Mouse (Mus musculus) CH12.LX (cell line): ENCODE data around the gene Klhl12. TPM values are rescaled to one million over a fixed set of nuclear protein-coding genes. Genes with fewer than 3 reads are reported as not detected.

Source experiments
- DNase-seq: peaks from one replicate; pipeline ENCODE4 v3.0.0-alpha.2; 2013; ENCODE audit errors: extremely low read depth
- H3K27ac ChIP-seq: 2 replicates; pipeline ENCODE4 v1.5.1; 2012; ENCODE audit warnings: low read depth, mild to moderate bottlenecking, control low read depth, moderate library complexity; ENCODE audit not compliant: insufficient read depth
- H3K27me3 ChIP-seq: replicated peaks from 2 replicates; pipeline ENCODE3; 2012; ENCODE audit warnings: inconsistent platforms
- H3K36me3 ChIP-seq, 2 experiments: replicated peaks in 1 of 2; 2 replicates each; pipeline versions ENCODE3 to v1.6.1; 2012; ENCODE audit warnings: inconsistent platforms in 1 of 2, low read length in 1 of 2, mild to moderate bottlenecking in 1 of 2, mixed read lengths in 1 of 2, moderate library complexity in 1 of 2; ENCODE audit not compliant: control insufficient read depth in 1 of 2, insufficient read depth in 1 of 2
- H3K4me1 ChIP-seq, 2 experiments: 2 replicates each; pipeline ENCODE4 v1.6.1; 2012; ENCODE audit warnings: inconsistent platforms in 1 of 2, moderate library complexity in 1 of 2; ENCODE audit not compliant: insufficient read depth in 2 of 2, control insufficient read depth in 1 of 2
- H3K4me2 ChIP-seq: 2 replicates; pipeline ENCODE4 v1.6.1; 2012; ENCODE audit warnings: low read depth, mild to moderate bottlenecking, control low read depth; ENCODE audit not compliant: poor library complexity, insufficient read depth, severe bottlenecking
- H3K4me3 ChIP-seq, 3 experiments: fragments of 150-350 bp in 1 of 3; sonication (generic) in 1 of 3; replicated peaks in 1 of 3; 2 replicates each; pipeline versions ENCODE3 to v1.5.1; 2011 to 2012; ENCODE audit warnings: low read depth in 2 of 3, low read length in 2 of 3, mild to moderate bottlenecking in 2 of 3, moderate library complexity in 2 of 3, control low read depth in 1 of 3, improper control_type of control experiment in 1 of 3, inconsistent platforms in 1 of 3, mixed read lengths in 1 of 3; ENCODE audit not compliant: poor library complexity in 1 of 3
- H3K79me2 ChIP-seq: replicated peaks from 2 replicates; pipeline ENCODE4 v1.6.1; 2012; ENCODE audit warnings: mild to moderate bottlenecking, moderate library complexity; ENCODE audit not compliant: control insufficient read depth, poor library complexity, insufficient read depth, severe bottlenecking; ENCODE audit errors: extremely low read depth
- H3K9ac ChIP-seq: 2 replicates; pipeline ENCODE4 v1.6.1; 2012; ENCODE audit warnings: low read depth, mild to moderate bottlenecking, control low read depth, moderate library complexity; ENCODE audit not compliant: insufficient read depth
- H3K9me3 ChIP-seq: replicated peaks from 2 replicates; pipeline ENCODE3; 2012; ENCODE audit warnings: low read length, inconsistent platforms, mixed read lengths
- MXI1 ChIP-seq: IDR thresholded peaks from 2 replicates; pipeline ENCODE4 v1.6.1; 2011; ENCODE audit warnings: mild to moderate bottlenecking, low read depth, low read length, improper control_type of control experiment
- MYC ChIP-seq: IDR thresholded peaks from 2 replicates; pipeline ENCODE4 v1.6.1; 2011; ENCODE audit warnings: low read depth, mild to moderate bottlenecking, improper control_type of control experiment, low read length
- NELFE ChIP-seq: IDR thresholded peaks from 2 replicates; pipeline ENCODE4 v1.6.1; 2011; ENCODE audit warnings: low read depth, low read length, improper control_type of control experiment
- SMC3 ChIP-seq: IDR thresholded peaks from 2 replicates; pipeline ENCODE4 v1.6.1; 2011; ENCODE audit warnings: low read depth, low read length, improper control_type of control experiment
- UBTF ChIP-seq: IDR thresholded peaks from 2 replicates; pipeline ENCODE4 v1.6.1; 2012; ENCODE audit warnings: low read depth, mild to moderate bottlenecking, inconsistent platforms, low read length, improper control_type of control experiment, moderate library complexity
- dilution Hi-C: fragments of 300-500 bp; cut with MboI; formaldehyde crosslinking; loops from 2 replicates; pipeline ENCODE4 v1.14.3; 2020; ENCODE audit warnings: low sequenced_read_pairs; ENCODE audit not compliant: extremely low pct_unique_long_range_greater_than_20kb, extremely low pct_ligation_motif_present
- in situ Hi-C: fragments of 300-500 bp; cut with MboI; formaldehyde crosslinking; loops from 3 replicates; pipeline ENCODE4 v1.14.3; 2019; ENCODE audit warnings: low sequenced_read_pairs, low pct_ligation_motif_present, low pct_unique_long_range_greater_than_20kb, mixed read lengths
- polyA plus RNA-seq: library from polyadenylated mRNA; unstranded; fragments of >175 nt; gene quantifications from 2 replicates; pipeline ENCODE4 v1.2.1, GENCODE M21; 2012; ENCODE audit warnings: low read depth; ENCODE audit not compliant: insufficient read length
- total RNA-seq, 2 experiments: library from RNA; depleted of rRNA; stranded (reverse); fragments of 300-350 nt in 1 of 2; fragments of >200 nt in 1 of 2; gene quantifications; 2 replicates each; pipeline ENCODE4 v1.2.3; 2012 to 2014

The Klhl12 gene
- total and polyA plus RNA-seq, 3 experiments, result 17.6 to 20.8 (median 19.1) TPM

DNA sequence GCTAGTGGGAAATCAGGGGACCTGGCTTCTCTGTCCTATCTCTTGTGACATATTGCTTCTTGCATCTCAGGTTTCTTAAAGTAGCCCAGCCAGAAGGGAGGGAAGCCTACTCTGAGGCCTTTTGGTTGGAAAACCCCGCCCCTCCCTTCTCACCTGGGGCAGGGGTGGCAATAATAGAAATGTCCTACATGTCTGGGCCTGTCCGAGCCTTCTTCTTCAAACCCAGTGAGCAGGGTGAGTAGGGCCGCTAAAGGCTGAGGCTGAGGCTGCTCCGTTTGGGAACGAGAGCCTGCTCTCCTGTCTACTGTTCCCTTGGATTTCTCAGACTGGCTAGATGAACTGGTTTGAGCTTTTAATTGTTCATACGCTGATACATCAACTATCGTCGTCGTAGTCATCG lies 85.3 kb downstream of the Klhl12 start:
- H3K9ac ChIP-seq, result no peak overlapping the region
- DNase-seq, result no peak
- in situ Hi-C loops, result no loop called here
- TF ChIP-seq NELFE (no peak), MXI1 (no peak), SMC3 (no peak), MYC (no peak), UBTF (no peak)
- H3K4me2 ChIP-seq, result no peak overlapping the region
- H3K36me3 ChIP-seq, result no peaks in the 10 kb centered on the region
- no peak overlapping the region for H3K4me3 ChIP-seq
- H3K27me3 ChIP-seq, result peaks cover 21% of the 10 kb centered on the region
- H3K9me3 ChIP-seq, result peaks cover 11% of the 10 kb centered on the region
- H3K27ac ChIP-seq, result no peak overlapping the region
- dilution Hi-C loops, result no loop called here
- H3K4me1 ChIP-seq, result peaks cover 0 to 3% of the 10 kb centered on the region in 2 experiments; a peak in 2 of 4 replicates
- H3K79me2 ChIP-seq, result no peaks in the 10 kb centered on the region

Other genes with a start within 250 kb of the Klhl12 start
- gene Adora1, start 220.1 kb upstream of the Klhl12 start, total RNA-seq (2012; rRNA removed), result not detected in 2 replicates
- gene Adora1, start 220.1 kb upstream of the Klhl12 start, total RNA-seq (2014; rRNA removed), result not detected in 2 replicates
- 0.10 and 0.20 TPM in 2 replicates for gene Adora1, start 220.1 kb upstream of the Klhl12 start, polyA plus RNA-seq
- not detected in 2 replicates for gene Myog, start 165.5 kb upstream of the Klhl12 start, total RNA-seq (2012; rRNA removed)
- gene Myog, start 165.5 kb upstream of the Klhl12 start, total RNA-seq (2014; rRNA removed), result not detected in 2 replicates
- gene Myog, start 165.5 kb upstream of the Klhl12 start, polyA plus RNA-seq, result not detected in 2 replicates
- 0.21 and 0.30 TPM in 2 replicates for gene Ppfia4, start 122.6 kb upstream of the Klhl12 start, total RNA-seq (2012; rRNA removed)
- gene Ppfia4, start 122.6 kb upstream of the Klhl12 start, total RNA-seq (2014; rRNA removed), result 1.2 and 1.8 TPM in 2 replicates
- 5.1 and 5.4 TPM in 2 replicates for gene Ppfia4, start 122.6 kb upstream of the Klhl12 start, polyA plus RNA-seq
- 41.5 and 52.0 TPM in 2 replicates for gene Tmem183a, start 93.6 kb upstream of the Klhl12 start, total RNA-seq (2012; rRNA removed)
- gene Tmem183a, start 93.6 kb upstream of the Klhl12 start, total RNA-seq (2014; rRNA removed), result 73.6 and 75.6 TPM in 2 replicates
- gene Tmem183a, start 93.6 kb upstream of the Klhl12 start, polyA plus RNA-seq, result 61.1 and 82.4 TPM in 2 replicates
- gene 4933406M09Rik, start 69.6 kb upstream of the Klhl12 start, total RNA-seq (2012; rRNA removed), result not detected in 2 replicates
- not detected in 2 replicates for gene 4933406M09Rik, start 69.6 kb upstream of the Klhl12 start, total RNA-seq (2014; rRNA removed)
- not detected in 2 replicates for gene 4933406M09Rik, start 69.6 kb upstream of the Klhl12 start, polyA plus RNA-seq
- 25.2 and 38.1 TPM in 2 replicates for gene Cyb5r1, start 50.0 kb upstream of the Klhl12 start, total RNA-seq (2012; rRNA removed)
- gene Cyb5r1, start 50.0 kb upstream of the Klhl12 start, total RNA-seq (2014; rRNA removed), result 17.5 and 18.6 TPM in 2 replicates
- gene Cyb5r1, start 50.0 kb upstream of the Klhl12 start, polyA plus RNA-seq, result 43.6 and 44.3 TPM in 2 replicates
- 58.4 and 64.1 TPM in 2 replicates for gene Adipor1, start 40.2 kb upstream of the Klhl12 start, total RNA-seq (2012; rRNA removed)
- gene Adipor1, start 40.2 kb upstream of the Klhl12 start, total RNA-seq (2014; rRNA removed), result 83.7 and 94.0 TPM in 2 replicates
- gene Adipor1, start 40.2 kb upstream of the Klhl12 start, polyA plus RNA-seq, result 65.3 and 70.8 TPM in 2 replicates
- 12.5 and 14.6 TPM in 2 replicates for gene Rabif, start 39.1 kb downstream of the Klhl12 start, total RNA-seq (2012; rRNA removed)
- 22.4 and 23.4 TPM in 2 replicates for gene Rabif, start 39.1 kb downstream of the Klhl12 start, total RNA-seq (2014; rRNA removed)
- 17.2 and 22.9 TPM in 2 replicates for gene Rabif, start 39.1 kb downstream of the Klhl12 start, polyA plus RNA-seq
- 0.08 TPM in 1 of 2 replicates, not detected in the other for gene Mgat4e, start 94.2 kb downstream of the Klhl12 start, total RNA-seq (2012; rRNA removed)
- not detected in 2 replicates for gene Mgat4e, start 94.2 kb downstream of the Klhl12 start, total RNA-seq (2014; rRNA removed)
- gene Mgat4e, start 94.2 kb downstream of the Klhl12 start, polyA plus RNA-seq, result not detected in 2 replicates
- gene Kdm5b, start 104.6 kb downstream of the Klhl12 start, total RNA-seq (2012; rRNA removed), result 8.9 and 14.3 TPM in 2 replicates
- gene Kdm5b, start 104.6 kb downstream of the Klhl12 start, total RNA-seq (2014; rRNA removed), result 1.8 and 1.9 TPM in 2 replicates
- 4.1 and 5.8 TPM in 2 replicates for gene Kdm5b, start 104.6 kb downstream of the Klhl12 start, polyA plus RNA-seq
- not detected in 2 replicates for gene Syt2, start 191.1 kb downstream of the Klhl12 start, total RNA-seq (2012; rRNA removed)
- gene Syt2, start 191.1 kb downstream of the Klhl12 start, total RNA-seq (2014; rRNA removed), result not detected in 2 replicates
- gene Syt2, start 191.1 kb downstream of the Klhl12 start, polyA plus RNA-seq, result not detected in 2 replicates